Mouse (Mus musculus) stomach, embryonic 15.5 days (tissue): ENCODE results near the gene Zbtb20. TPM values are rescaled to one million over a fixed set of nuclear protein-coding genes. Genes with fewer than 3 reads are reported as not detected.

Source experiments
- ATAC-seq: fragments of 200-750 bp; cut with Nextera tagmentation; 2 replicates; pipeline ENCODE4 v1.8.0; 2017; ENCODE audit warnings: low read depth, moderate number of reproducible peaks, moderate TSS enrichment; ENCODE audit not compliant: insufficient read depth, low FRiP score
- H3K27ac ChIP-seq: fragments of 300-500 bp; sonication (generic); 2 replicates; pipeline ENCODE4 v1.5.1; 2015; ENCODE audit warnings: mild to moderate bottlenecking, inconsistent platforms
- H3K27me3 ChIP-seq: fragments of 300-500 bp; sonication (generic); replicated peaks from 2 replicates; pipeline ENCODE4 v1.6.1; 2015; ENCODE audit warnings: inconsistent platforms
- H3K36me3 ChIP-seq: fragments of 300-500 bp; sonication (generic); 2 replicates; pipeline ENCODE4 v1.6.1; 2015; ENCODE audit warnings: inconsistent platforms
- H3K4me1 ChIP-seq: fragments of 300-500 bp; sonication (generic); 2 replicates; pipeline ENCODE4 v1.6.1; 2015; ENCODE audit warnings: inconsistent platforms
- H3K4me2 ChIP-seq: fragments of 300-500 bp; sonication (generic); 2 replicates; pipeline ENCODE4 v1.6.1; 2015; ENCODE audit warnings: mild to moderate bottlenecking, inconsistent platforms
- H3K4me3 ChIP-seq: fragments of 300-500 bp; sonication (generic); replicated peaks from 2 replicates; pipeline ENCODE4 v1.5.1; 2015; ENCODE audit warnings: inconsistent platforms
- H3K9ac ChIP-seq: fragments of 300-500 bp; sonication (generic); 2 replicates; pipeline ENCODE4 v1.6.1; 2015; ENCODE audit warnings: inconsistent platforms
- H3K9me3 ChIP-seq: fragments of 300-500 bp; sonication (generic); 2 replicates; pipeline ENCODE4 v1.6.1; 2016; ENCODE audit warnings: inconsistent platforms
- WGBS: fragments of 180-500 bp; shearing (Covaris S2); methylation state at CpG from one replicate; pipeline ENCODE4 v1.1.7; 2015; 5-methylcytosine and 5-hydroxymethylcytosine counted together
- polyA plus RNA-seq: library from polyadenylated mRNA; unstranded; fragments of >200 nt; fragmentation: Nextera tagmentation; extraction: Ambion mirVana; gene quantifications from 2 replicates; pipeline ENCODE4 v1.2.1, GENCODE M21; 2015

The Zbtb20 gene
- polyA plus RNA-seq, 1 experiment from 2014 or later, result 23.4 TPM

GRCm38 (mm10) chr16:43090188-43090587 lies 214.5 kb downstream of the Zbtb20 start:
- Histone ChIP-seq H3K9me3 (no peaks in the 10 kb centered on the region), H3K4me3 (no peak overlapping the region), H3K36me3 (no peaks in the 10 kb centered on the region), H3K9ac (no peak overlapping the region), H3K27me3 (no peaks in the 10 kb centered on the region), H3K4me1 (no peaks in the 10 kb centered on the region), H3K4me2 (no peak overlapping the region), H3K27ac (no peak overlapping the region)
- ATAC-seq, result no peak
- 71% methylated on average over 3 of the region's 3 CpGs for WGBS

- Histone ChIP-seq H3K4me2 (no peak overlapping the region), H3K4me1 (no peaks in the 10 kb centered on the region), H3K27me3 (no peaks in the 10 kb centered on the region), H3K9ac (no peak overlapping the region), H3K9me3 (no peaks in the 10 kb centered on the region), H3K4me3 (no peak overlapping the region), H3K36me3 (no peaks in the 10 kb centered on the region), H3K27ac (no peak overlapping the region)
- 90% methylated on average over 1 of the region's 1 CpGs for WGBS
- ATAC-seq, result no peak
These were observed 218.5 kb downstream of the Zbtb20 start for GRCm38 (mm10) chr16:43094161-43094560.

- ATAC-seq, result no peak
These were observed 219.1 kb downstream of the Zbtb20 start for GRCm38 (mm10) chr16:43094756-43095155.

GRCm38 (mm10) chr16:43096040-43096439 lies 220.4 kb downstream of the Zbtb20 start:
- no peak for ATAC-seq
- H3K9me3 ChIP-seq, result no peaks in the 10 kb centered on the region
- no peaks in the 10 kb centered on the region for H3K27me3 ChIP-seq
- H3K9ac ChIP-seq, result no peak overlapping the region
- no peak overlapping the region for H3K27ac ChIP-seq
- H3K4me3 ChIP-seq, result no peak overlapping the region
- no peak overlapping the region for H3K4me2 ChIP-seq
- no peaks in the 10 kb centered on the region for H3K36me3 ChIP-seq
- no peaks in the 10 kb centered on the region for H3K4me1 ChIP-seq

More at GRCm38 (mm10) chr16:43094756-43095155, 219.1 kb downstream of the Zbtb20 start:
- H3K9me3 ChIP-seq, result no peaks in the 10 kb centered on the region
- H3K4me3 ChIP-seq, result no peak overlapping the region
- no peaks in the 10 kb centered on the region for H3K4me1 ChIP-seq
- 78% methylated on average over 6 of the region's 6 CpGs for WGBS
- no peaks in the 10 kb centered on the region for H3K36me3 ChIP-seq
- H3K27me3 ChIP-seq, result no peaks in the 10 kb centered on the region
- H3K9ac ChIP-seq, result no peak overlapping the region
- no peak overlapping the region for H3K4me2 ChIP-seq
- H3K27ac ChIP-seq, result no peak overlapping the region

GRCm38 (mm10) chr16:43098153-43098552 lies 222.5 kb downstream of the Zbtb20 start:
- ATAC-seq, result no peak
- Histone ChIP-seq H3K27ac (no peak overlapping the region), H3K9me3 (no peaks in the 10 kb centered on the region), H3K9ac (no peak overlapping the region), H3K4me1 (no peaks in the 10 kb centered on the region), H3K27me3 (no peaks in the 10 kb centered on the region), H3K4me2 (no peak overlapping the region), H3K36me3 (no peaks in the 10 kb centered on the region), H3K4me3 (no peak overlapping the region)
- WGBS, result 87% methylated on average over 4 of the region's 4 CpGs

GRCm38 (mm10) chr16:43098666-43099065 lies 223.0 kb downstream of the Zbtb20 start:
- no peak for ATAC-seq
- no peak overlapping the region for H3K4me2 ChIP-seq
- no peaks in the 10 kb centered on the region for H3K36me3 ChIP-seq
- no peaks in the 10 kb centered on the region for H3K4me1 ChIP-seq
- no peak overlapping the region for H3K9ac ChIP-seq
- H3K9me3 ChIP-seq, result no peaks in the 10 kb centered on the region
- WGBS, result 80% methylated on average over 5 of the region's 5 CpGs
- no peaks in the 10 kb centered on the region for H3K27me3 ChIP-seq
- no peak overlapping the region for H3K27ac ChIP-seq
- no peak overlapping the region for H3K4me3 ChIP-seq

- 77% methylated on average over 1 of the region's 1 CpGs for WGBS
These were observed 235.6 kb downstream of the Zbtb20 start for GRCm38 (mm10) chr16:43111288-43111687.

GRCm38 (mm10) chr16:43113968-43114367 lies 238.3 kb downstream of the Zbtb20 start:
- 68% methylated on average over 1 of the region's 1 CpGs for WGBS
- ATAC-seq, result peak; percentile 50; the same call in 1 of the 2 replicates
- H3K27ac ChIP-seq, result no peak overlapping the region

More at GRCm38 (mm10) chr16:43111288-43111687, 235.6 kb downstream of the Zbtb20 start:
- no peak overlapping the region for H3K9ac ChIP-seq
- H3K4me1 ChIP-seq, result no peaks in the 10 kb centered on the region
- H3K27me3 ChIP-seq, result no peaks in the 10 kb centered on the region
- no peaks in the 10 kb centered on the region for H3K36me3 ChIP-seq
- H3K9me3 ChIP-seq, result no peaks in the 10 kb centered on the region
- no peak overlapping the region for H3K4me2 ChIP-seq
- H3K4me3 ChIP-seq, result no peak overlapping the region
- no peak overlapping the region for H3K27ac ChIP-seq
- ATAC-seq, result no peak

GRCm38 (mm10) chr16:43129966-43130365 lies 254.3 kb downstream of the Zbtb20 start:
- WGBS, result 83% methylated on average over 4 of the region's 4 CpGs
- no peak for ATAC-seq
- no peaks in the 10 kb centered on the region for H3K9me3 ChIP-seq
- H3K36me3 ChIP-seq, result no peaks in the 10 kb centered on the region
- no peak overlapping the region for H3K27ac ChIP-seq
- no peaks in the 10 kb centered on the region for H3K27me3 ChIP-seq
- no peaks in the 10 kb centered on the region for H3K4me1 ChIP-seq
- H3K9ac ChIP-seq, result no peak overlapping the region
- no peak overlapping the region for H3K4me2 ChIP-seq
- H3K4me3 ChIP-seq, result no peak overlapping the region

More at GRCm38 (mm10) chr16:43113968-43114367, 238.3 kb downstream of the Zbtb20 start:
- H3K9ac ChIP-seq, result no peak overlapping the region
- no peaks in the 10 kb centered on the region for H3K4me1 ChIP-seq
- no peaks in the 10 kb centered on the region for H3K36me3 ChIP-seq
- no peak overlapping the region for H3K4me2 ChIP-seq
- no peaks in the 10 kb centered on the region for H3K9me3 ChIP-seq
- H3K4me3 ChIP-seq, result no peak overlapping the region
- H3K27me3 ChIP-seq, result no peaks in the 10 kb centered on the region

GRCm38 (mm10) chr16:43130583-43130982 lies 254.9 kb downstream of the Zbtb20 start:
- Histone ChIP-seq H3K9me3 (no peaks in the 10 kb centered on the region), H3K4me3 (no peak overlapping the region), H3K4me2 (no peak overlapping the region), H3K4me1 (no peaks in the 10 kb centered on the region), H3K27me3 (no peaks in the 10 kb centered on the region), H3K9ac (no peak overlapping the region), H3K27ac (no peak overlapping the region), H3K36me3 (no peaks in the 10 kb centered on the region)
- no peak for ATAC-seq
- 69% methylated on average over 6 of the region's 6 CpGs for WGBS

- Histone ChIP-seq H3K4me1 (no peaks in the 10 kb centered on the region), H3K27me3 (no peaks in the 10 kb centered on the region), H3K9me3 (no peaks in the 10 kb centered on the region), H3K9ac (no peak overlapping the region), H3K27ac (no peak overlapping the region), H3K4me3 (no peak overlapping the region), H3K36me3 (no peaks in the 10 kb centered on the region), H3K4me2 (no peak overlapping the region)
- no peak for ATAC-seq
These were observed 255.4 kb downstream of the Zbtb20 start for GRCm38 (mm10) chr16:43131077-43131476.

GRCm38 (mm10) chr16:43168506-43168905 lies 292.8 kb downstream of the Zbtb20 start:
- Histone ChIP-seq H3K9ac (no peak overlapping the region), H3K27ac (no peak overlapping the region), H3K36me3 (no peaks in the 10 kb centered on the region), H3K4me1 (no peaks in the 10 kb centered on the region), H3K4me3 (no peak overlapping the region), H3K9me3 (no peaks in the 10 kb centered on the region), H3K4me2 (no peak overlapping the region), H3K27me3 (no peaks in the 10 kb centered on the region)
- WGBS, result 79% methylated on average over 4 of the region's 4 CpGs
- no peak for ATAC-seq

GRCm38 (mm10) chr16:43169273-43169905 lies 293.7 kb downstream of the Zbtb20 start:
- H3K36me3 ChIP-seq, result no peaks in the 10 kb centered on the region
- 69% methylated on average over 2 of the region's 2 CpGs for WGBS
- H3K4me3 ChIP-seq, result no peak overlapping the region
- no peaks in the 10 kb centered on the region for H3K4me1 ChIP-seq
- no peak overlapping the region for H3K27ac ChIP-seq
- no peaks in the 10 kb centered on the region for H3K27me3 ChIP-seq
- no peak for ATAC-seq
- no peak overlapping the region for H3K9ac ChIP-seq
- no peak overlapping the region for H3K4me2 ChIP-seq
- no peaks in the 10 kb centered on the region for H3K9me3 ChIP-seq
